Mouse (Mus musculus) CH12.LX (cell line): ENCODE data around the gene Mindy3.

Experiments
- CTCF ChIP-seq, 2 experiments: IDR thresholded peaks in 1 of 2; conservative IDR thresholded peaks in 1 of 2; 2 replicates each; pipeline ENCODE4 v1.5.1; 2011 to 2012; ENCODE audit warnings: low read depth in 2 of 2, low read length in 2 of 2, improper control_type of control experiment in 1 of 2, inconsistent platforms in 1 of 2, mild to moderate bottlenecking in 1 of 2, moderate library complexity in 1 of 2
- E2F4 ChIP-seq: IDR thresholded peaks from 2 replicates; pipeline ENCODE4 v1.6.1; 2011; ENCODE audit warnings: low read depth, low read length, improper control_type of control experiment; ENCODE audit not compliant: insufficient replicate concordance
- ELF1 ChIP-seq: IDR thresholded peaks from 2 replicates; pipeline ENCODE4 v1.6.1; 2014; ENCODE audit warnings: low read depth, mild to moderate bottlenecking, inconsistent platforms, low read length, improper control_type of control experiment
- IRF4 ChIP-seq: IDR thresholded peaks from 2 replicates; pipeline ENCODE4 v1.6.1; 2014; ENCODE audit warnings: low read depth, mild to moderate bottlenecking, inconsistent platforms, low read length, improper control_type of control experiment
- MAFK ChIP-seq: IDR thresholded peaks from 2 replicates; pipeline ENCODE4 v1.6.1; 2011; ENCODE audit warnings: low read length, improper control_type of control experiment; ENCODE audit not compliant: insufficient replicate concordance
- MYC ChIP-seq: IDR thresholded peaks from 2 replicates; pipeline ENCODE4 v1.6.1; 2011; ENCODE audit warnings: low read depth, mild to moderate bottlenecking, improper control_type of control experiment, low read length
- NELFE ChIP-seq: IDR thresholded peaks from 2 replicates; pipeline ENCODE4 v1.6.1; 2011; ENCODE audit warnings: low read depth, low read length, improper control_type of control experiment
- POLR2A ChIP-seq: IDR thresholded peaks from 2 replicates; pipeline ENCODE4 v1.6.1; 2011; ENCODE audit warnings: low read depth, mild to moderate bottlenecking, improper control_type of control experiment, low read length
- TBP ChIP-seq: conservative IDR thresholded peaks from 2 replicates; pipeline ENCODE4 v1.6.1; 2011; ENCODE audit warnings: low read depth, low read length, improper control_type of control experiment
- TCF12 ChIP-seq: IDR thresholded peaks from 2 replicates; pipeline ENCODE4 v1.6.1; 2014; ENCODE audit warnings: low read depth, mild to moderate bottlenecking, inconsistent platforms, low read length, improper control_type of control experiment

GRCm38 (mm10) chr2:12308466-12308865 is 110.8 kb downstream of the Mindy3 start:
- TF ChIP-seq POLR2A, result no peak
- no peak for TF ChIP-seq MAFK
- peak; percentile 14 to 63; a peak in 2 of 4 replicates for TF ChIP-seq CTCF (conservative IDR thresholded peaks at IDR 0.05 in 1 of 2, IDR thresholded peaks at IDR 0.05 in 1 of 2; ENCODE audit: low read depth in 2 of 2, low read length in 2 of 2)
- no peak for TF ChIP-seq IRF4
- no peak for TF ChIP-seq TBP
- no peak for TF ChIP-seq E2F4
- no peak for TF ChIP-seq MYC
- no peak for TF ChIP-seq NELFE
- TF ChIP-seq TCF12, result no peak
- no peak for TF ChIP-seq ELF1
